Mouse (Mus musculus): Measurements from ENCODE around the gene St6galnac6. TPM values are rescaled to one million over a fixed set of nuclear protein-coding genes. Genes with fewer than 3 reads are reported as not detected.

The St6galnac6 gene
- total and polyA plus RNA-seq, 2 experiments from 2014 or later, result 42.3 to 65.3 TPM

DNA sequence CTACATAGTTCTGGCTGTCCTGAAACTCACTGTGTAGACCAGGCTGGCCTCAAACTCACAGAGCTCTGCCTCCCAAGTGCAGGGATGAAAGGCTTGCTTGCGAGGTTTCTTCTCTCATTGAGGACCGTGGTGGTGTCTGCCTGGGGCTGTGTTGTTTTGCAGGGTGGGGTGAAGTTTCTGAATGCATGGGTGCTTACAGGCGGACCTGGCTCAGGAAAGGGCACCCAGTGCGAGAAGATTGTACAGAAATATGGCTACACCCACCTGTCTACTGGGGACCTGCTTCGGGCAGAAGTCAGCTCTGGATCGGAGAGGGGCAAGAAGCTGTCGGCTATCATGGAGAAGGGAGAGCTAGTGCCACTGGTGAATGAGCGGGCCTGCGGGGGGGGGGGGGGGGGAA, 30.5 kb downstream of the St6galnac6 start:
- no peak for TF ChIP-seq CTCF (IDR thresholded peaks at IDR 0.05; ENCODE audit: low read depth)
- peaks cover 7% of the 10 kb centered on the region for H3K36me3 ChIP-seq (ENCODE audit: insufficient read depth)
- ATAC-seq, result no peak
- no peaks in the 10 kb centered on the region for H3K9me3 ChIP-seq (ENCODE audit: low read length)
- no peak overlapping the region for H3K27ac ChIP-seq (ENCODE audit: low read depth, low read length)
- no peak overlapping the region for H3K4me3 ChIP-seq (ENCODE audit: low read depth, low read length)
- no peak overlapping the region for H3K9ac ChIP-seq
- H3K4me1 ChIP-seq (ENCODE audit: insufficient read depth), result peaks cover 24% of the 10 kb centered on the region
- DNase-seq, result no peak
- 77% methylated on average over 8 of the region's 9 CpGs for whole genome bisulfite sequencing
- H3K27me3 ChIP-seq (ENCODE audit: insufficient read depth, low read length), result no peaks in the 10 kb centered on the region
- no peak overlapping the region for H3K4me2 ChIP-seq (ENCODE audit: low read depth)

DNA sequence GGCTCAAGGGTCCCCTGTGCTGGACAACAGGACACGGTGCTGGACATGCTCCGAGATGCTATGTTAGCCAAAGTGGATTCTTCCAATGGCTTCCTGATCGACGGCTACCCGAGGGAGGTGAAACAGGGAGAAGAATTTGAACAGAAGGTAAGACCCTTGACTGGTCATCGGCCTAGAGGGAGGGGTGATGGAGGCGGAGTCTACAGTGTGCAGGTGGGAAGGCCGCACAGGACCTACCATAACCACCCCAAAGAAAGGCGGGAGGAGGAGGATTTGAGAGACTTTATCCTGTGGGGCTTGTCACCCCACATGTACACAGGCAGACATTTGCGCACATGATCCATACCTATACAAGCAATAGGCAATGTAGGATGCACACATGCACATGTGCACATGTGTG, 31.5 kb downstream of the St6galnac6 start:
- H3K27ac ChIP-seq (ENCODE audit: low read depth, low read length), result no peak overlapping the region
- no peak for DNase-seq
- H3K36me3 ChIP-seq (ENCODE audit: insufficient read depth), result peaks cover 7% of the 10 kb centered on the region
- no peak overlapping the region for H3K9ac ChIP-seq
- no peaks in the 10 kb centered on the region for H3K27me3 ChIP-seq (ENCODE audit: insufficient read depth, low read length)
- H3K4me3 ChIP-seq (ENCODE audit: low read depth, low read length), result no peak overlapping the region
- no peak for TF ChIP-seq CTCF (IDR thresholded peaks at IDR 0.05; ENCODE audit: low read depth)
- H3K9me3 ChIP-seq (ENCODE audit: low read length), result no peaks in the 10 kb centered on the region
- H3K4me2 ChIP-seq (ENCODE audit: low read depth), result no peak overlapping the region
- WGBS, result 88% methylated on average over 10 of the region's 10 CpGs
- no peak for ATAC-seq
- peaks cover 16% of the 10 kb centered on the region for H3K4me1 ChIP-seq (ENCODE audit: insufficient read depth)

DNA sequence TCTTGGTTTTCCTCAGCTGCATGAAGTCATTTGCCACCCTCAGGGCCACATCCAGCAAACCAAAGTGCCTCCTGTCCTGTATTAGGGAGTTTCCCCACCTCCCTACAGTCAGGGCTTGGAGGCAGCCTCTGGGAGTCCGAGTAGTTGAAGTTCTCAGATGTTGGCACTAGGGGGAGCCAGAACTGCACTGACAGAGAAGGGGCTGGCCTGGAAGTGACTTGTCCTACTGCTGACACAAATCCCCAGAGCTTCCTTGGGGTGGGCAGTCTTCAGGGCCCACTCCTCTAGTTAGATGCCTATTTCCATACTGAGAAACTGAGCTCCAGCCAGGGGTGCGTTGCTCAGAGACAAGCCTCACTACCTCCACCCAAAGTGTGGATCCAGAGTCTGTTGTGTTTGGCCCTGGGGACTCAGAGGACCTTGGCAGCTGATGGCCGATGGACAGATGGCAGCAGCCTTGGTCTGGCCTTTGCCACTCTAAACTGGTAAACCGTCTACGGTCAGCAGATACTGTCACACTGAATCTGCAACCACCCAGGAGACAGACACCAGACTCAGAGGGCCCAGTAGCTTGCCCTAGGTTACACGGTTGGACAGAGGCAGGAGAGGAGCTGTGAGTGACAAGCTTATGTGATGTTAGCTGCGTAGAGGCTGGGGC, 32.4 kb downstream of the St6galnac6 start:
- DNase-seq, result peak; percentile 82
- no peak overlapping the region for H3K4me3 ChIP-seq (ENCODE audit: low read depth, low read length)
- H3K36me3 ChIP-seq (ENCODE audit: insufficient read depth), result peaks cover 7% of the 10 kb centered on the region
- no peak overlapping the region for H3K4me2 ChIP-seq (ENCODE audit: low read depth)
- TF ChIP-seq CTCF (IDR thresholded peaks at IDR 0.05; ENCODE audit: low read depth), result peak; percentile 88
- H3K9me3 ChIP-seq (ENCODE audit: low read length), result no peaks in the 10 kb centered on the region
- peak; percentile 37; the same call in 1 of the 2 replicates for ATAC-seq
- peaks cover 8% of the 10 kb centered on the region; the same call in 1 of the 2 replicates for H3K4me1 ChIP-seq (ENCODE audit: insufficient read depth)
- H3K27me3 ChIP-seq (ENCODE audit: insufficient read depth, low read length), result no peaks in the 10 kb centered on the region
- WGBS, result 59% methylated on average over 7 of the region's 7 CpGs
- no peak overlapping the region for H3K27ac ChIP-seq (ENCODE audit: low read depth, low read length)
- no peak overlapping the region for H3K9ac ChIP-seq

DNA sequence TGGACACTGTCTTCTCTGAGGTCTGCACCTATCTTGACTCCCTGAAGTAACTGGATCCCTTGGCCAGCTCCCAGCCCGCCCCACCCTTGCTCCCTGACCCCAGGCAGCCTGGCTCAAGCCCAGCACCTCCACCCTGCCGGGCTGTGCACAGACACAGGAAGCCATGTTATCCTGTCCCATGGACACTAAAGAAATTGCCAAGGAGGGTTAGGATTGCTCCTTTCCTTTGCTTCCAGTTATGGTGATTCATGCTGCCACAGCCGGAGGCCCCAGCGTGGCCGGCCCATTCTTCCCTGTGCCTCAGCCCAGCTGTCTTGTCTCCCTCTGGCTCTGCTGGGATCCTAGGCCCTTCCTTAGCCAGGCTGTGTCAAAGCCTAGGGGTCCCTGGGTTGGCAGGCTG, 34.2 kb downstream of the St6galnac6 start:
- Histone ChIP-seq H3K4me1 (ENCODE audit: insufficient read depth) (peaks cover 5% of the 10 kb centered on the region; the same call in 1 of the 2 replicates), H3K9me3 (ENCODE audit: low read length) (no peaks in the 10 kb centered on the region), H3K4me3 (ENCODE audit: low read depth, low read length) (no peak overlapping the region), H3K9ac (no peak overlapping the region), H3K27ac (ENCODE audit: low read depth, low read length) (no peak overlapping the region), H3K36me3 (ENCODE audit: insufficient read depth) (peaks cover 7% of the 10 kb centered on the region), H3K4me2 (ENCODE audit: low read depth) (no peak overlapping the region), H3K27me3 (ENCODE audit: insufficient read depth, low read length) (no peaks in the 10 kb centered on the region)
- DNase-seq (no peak), ATAC-seq (no peak)
- 74% methylated on average over 5 of the region's 5 CpGs for WGBS
- TF ChIP-seq CTCF (IDR thresholded peaks at IDR 0.05; ENCODE audit: low read depth), result no peak

DNA sequence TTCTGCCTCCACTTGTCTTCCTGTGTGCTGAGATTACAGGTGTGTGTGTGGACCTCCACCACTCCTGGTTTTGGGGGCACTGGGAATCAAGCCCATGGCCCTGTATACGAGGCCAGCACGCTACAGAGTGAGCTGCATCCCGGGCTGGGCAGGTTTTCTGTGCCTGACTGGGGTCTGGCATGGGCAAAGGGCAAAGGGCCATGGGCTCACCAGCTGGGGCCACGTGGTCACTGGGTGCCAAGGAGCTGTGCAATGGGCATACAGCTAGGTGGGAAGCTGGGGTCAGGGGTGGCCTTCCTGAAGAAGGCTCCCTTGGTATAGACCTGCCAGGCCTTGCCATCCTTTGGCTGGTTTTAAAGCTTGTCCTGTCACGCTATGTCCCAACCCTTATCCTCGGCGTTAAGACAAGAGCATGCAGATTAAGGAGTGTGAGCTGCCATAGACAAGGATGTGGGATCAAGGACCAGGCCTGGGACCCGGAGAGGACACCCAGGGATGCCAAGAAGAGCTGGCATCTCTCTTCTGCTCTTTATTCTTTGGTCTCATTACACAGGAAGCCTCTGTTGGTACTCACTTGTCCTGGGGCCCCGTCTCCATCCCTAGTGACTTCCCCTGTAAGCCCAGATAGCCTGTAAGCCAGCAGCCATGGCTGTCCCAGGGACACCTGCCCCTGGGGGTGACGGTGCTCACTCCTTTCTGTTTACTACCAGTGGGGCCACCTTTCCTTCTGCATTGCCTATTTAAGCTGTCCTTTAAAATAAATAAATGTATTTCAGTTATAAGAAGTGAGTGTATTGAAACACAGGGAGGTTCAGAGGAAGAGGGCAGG, 35.0 kb downstream of the St6galnac6 start:
- DNase-seq, result no peak
- Histone ChIP-seq H3K27ac (ENCODE audit: low read depth, low read length) (no peak overlapping the region), H3K4me1 (ENCODE audit: insufficient read depth) (no peaks in the 10 kb centered on the region; the same call in 1 of the 2 replicates), H3K27me3 (ENCODE audit: insufficient read depth, low read length) (no peaks in the 10 kb centered on the region), H3K4me2 (ENCODE audit: low read depth) (no peak overlapping the region), H3K9me3 (ENCODE audit: low read length) (no peaks in the 10 kb centered on the region), H3K4me3 (ENCODE audit: low read depth, low read length) (no peak overlapping the region), H3K9ac (no peak overlapping the region), H3K36me3 (ENCODE audit: insufficient read depth) (peaks cover 7% of the 10 kb centered on the region)
- 83% methylated on average over 10 of the region's 10 CpGs for WGBS
- TF ChIP-seq CTCF (IDR thresholded peaks at IDR 0.05; ENCODE audit: low read depth), result no peak
- ATAC-seq, result no peak

DNA sequence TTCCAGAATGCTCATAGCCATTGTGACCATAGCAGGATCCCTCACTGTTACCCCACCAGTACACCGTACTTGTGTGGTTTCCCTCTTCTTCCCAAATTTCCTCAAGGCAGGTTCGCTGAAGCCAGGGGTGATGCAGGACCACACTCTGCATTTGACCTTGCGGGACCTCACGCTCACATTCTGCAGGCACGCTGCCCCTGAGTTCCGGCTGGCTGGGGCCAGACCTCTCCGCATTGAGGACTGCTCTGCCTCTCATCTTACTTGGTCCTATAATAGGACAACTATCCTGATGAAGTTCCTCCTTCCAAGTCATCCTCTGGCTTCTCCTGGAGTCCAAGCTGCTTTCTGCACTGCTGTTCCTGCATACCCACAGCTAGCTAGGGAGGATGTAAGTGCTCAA, 37.1 kb downstream of the St6galnac6 start:
- 87% methylated on average over 7 of the region's 7 CpGs for WGBS
- TF ChIP-seq CTCF (IDR thresholded peaks at IDR 0.05; ENCODE audit: low read depth), result no peak
- peaks cover 7% of the 10 kb centered on the region for H3K36me3 ChIP-seq (ENCODE audit: insufficient read depth)

DNA sequence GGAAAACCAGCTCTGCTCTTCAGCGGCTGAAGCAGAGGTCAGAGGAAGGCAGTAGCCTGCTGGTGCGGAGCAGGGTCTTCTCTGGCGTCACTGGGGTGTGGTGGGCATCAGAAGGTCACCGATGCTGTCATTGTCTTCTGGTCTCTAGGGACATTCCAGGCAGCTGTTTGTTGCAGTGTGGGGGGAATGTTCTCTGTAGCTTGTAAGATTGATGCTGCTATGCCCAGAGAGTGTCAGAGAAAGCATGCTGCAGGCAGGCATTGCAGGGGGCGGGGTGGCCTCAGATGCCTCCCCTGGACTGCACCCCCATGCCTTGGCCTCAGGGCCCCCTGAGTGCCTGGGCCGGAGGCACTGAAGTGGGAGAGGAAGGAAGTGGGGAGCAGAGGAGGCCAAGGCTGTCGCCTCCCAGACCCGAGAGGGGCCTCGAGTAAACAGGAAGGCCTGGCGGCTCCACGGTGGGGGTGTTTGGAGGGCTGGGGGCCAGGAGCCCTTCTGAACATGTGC, 38.3 kb downstream of the St6galnac6 start:
- Histone ChIP-seq H3K4me1 (ENCODE audit: insufficient read depth) (no peaks in the 10 kb centered on the region), H3K9ac (no peak overlapping the region), H3K9me3 (ENCODE audit: low read length) (no peaks in the 10 kb centered on the region), H3K4me3 (ENCODE audit: low read depth, low read length) (no peak overlapping the region), H3K36me3 (ENCODE audit: insufficient read depth) (peaks cover 7% of the 10 kb centered on the region), H3K27ac (ENCODE audit: low read depth, low read length) (no peak overlapping the region), H3K4me2 (ENCODE audit: low read depth) (no peak overlapping the region), H3K27me3 (ENCODE audit: insufficient read depth, low read length) (no peaks in the 10 kb centered on the region)
- DNase-seq, result no peak
- WGBS, result 66% methylated on average over 11 of the region's 11 CpGs
- ATAC-seq, result no peak
- no peak for TF ChIP-seq CTCF (IDR thresholded peaks at IDR 0.05; ENCODE audit: low read depth)

More for the DNA sequence above, 37.1 kb downstream of the St6galnac6 start:
- H3K9me3 ChIP-seq (ENCODE audit: low read length), result no peaks in the 10 kb centered on the region
- H3K27ac ChIP-seq (ENCODE audit: low read depth, low read length), result no peak overlapping the region
- no peak overlapping the region for H3K4me3 ChIP-seq (ENCODE audit: low read depth, low read length)
- ATAC-seq, result no peak
- no peak for DNase-seq
- H3K27me3 ChIP-seq (ENCODE audit: insufficient read depth, low read length), result no peaks in the 10 kb centered on the region
- H3K4me2 ChIP-seq (ENCODE audit: low read depth), result no peak overlapping the region
- H3K9ac ChIP-seq, result no peak overlapping the region
- H3K4me1 ChIP-seq (ENCODE audit: insufficient read depth), result no peaks in the 10 kb centered on the region
